Mouse (Mus musculus) C2C12 (cell line): Measurements from ENCODE around the gene Selenow.

Source experiments
- CEBPB ChIP-seq: IDR thresholded peaks from one replicate; pipeline ENCODE4 v1.6.1; 2011; ENCODE audit warnings: low read depth, mild to moderate bottlenecking, control low read depth, moderate library complexity
- CTCF ChIP-seq: IDR thresholded peaks from one replicate; pipeline ENCODE4 v1.5.1; 2011; ENCODE audit not compliant: control insufficient read depth, insufficient read depth, insufficient read length
- MAX ChIP-seq: IDR thresholded peaks from one replicate; pipeline ENCODE4 v1.6.1; 2011; ENCODE audit warnings: mild to moderate bottlenecking, control low read depth
- MYOG ChIP-seq: IDR thresholded peaks from one replicate; pipeline ENCODE4 v1.6.1; 2011; ENCODE audit not compliant: control insufficient read depth, insufficient read length; ENCODE audit errors: extremely low read depth
- USF1 ChIP-seq: IDR thresholded peaks from one replicate; pipeline ENCODE4 v1.6.1; 2011; ENCODE audit warnings: low read depth, mild to moderate bottlenecking, control low read depth, moderate library complexity

GRCm38 (mm10) chr7:15922220-15922773 is at the start of gene Selenow:
- TF ChIP-seq CEBPB: no peak
- no peak for TF ChIP-seq CTCF
- no peak for TF ChIP-seq USF1
- TF ChIP-seq MAX: peak; percentile 37
- TF ChIP-seq MYOG: no peak
